Mouse (Mus musculus): ENCODE data around the gene Fam8a1. TPM values are rescaled to one million over a fixed set of nuclear protein-coding genes. Genes with fewer than 3 reads are reported as not detected.

Gene Fam8a1
- polyA plus RNA-seq, 1 experiment from 2014 or later, result 20.2 TPM

GRCm38 (mm10) chr13:46683370-46683769 is 14.0 kb downstream of the Fam8a1 start:
- 95% methylated on average over 1 of the region's 1 CpGs for WGBS
- H3K36me3 ChIP-seq (replicated peaks), result peaks cover 58% of the 10 kb centered on the region

GRCm38 (mm10) chr13:46690559-46691241 is 21.4 kb downstream of the Fam8a1 start:
- no peak overlapping the region for H3K9ac ChIP-seq
- no peak overlapping the region for H3K4me3 ChIP-seq (replicated peaks)
- WGBS, result 86% methylated on average over 4 of the region's 4 CpGs
- H3K27ac ChIP-seq, result no peak overlapping the region
- H3K9me3 ChIP-seq, result no peaks in the 10 kb centered on the region
- no peak for ATAC-seq (ENCODE audit: low FRiP score)
- H3K4me2 ChIP-seq, result no peak overlapping the region
- peaks cover 53% of the 10 kb centered on the region for H3K36me3 ChIP-seq (replicated peaks)
- no peaks in the 10 kb centered on the region for H3K27me3 ChIP-seq
- peaks cover 7% of the 10 kb centered on the region for H3K4me1 ChIP-seq

More at GRCm38 (mm10) chr13:46683370-46683769, 14.0 kb downstream of the Fam8a1 start:
- H3K9ac ChIP-seq, result no peak overlapping the region
- no peak overlapping the region for H3K27ac ChIP-seq
- no peaks in the 10 kb centered on the region for H3K4me1 ChIP-seq
- H3K4me2 ChIP-seq, result no peak overlapping the region
- no peak overlapping the region for H3K4me3 ChIP-seq (replicated peaks)
- no peaks in the 10 kb centered on the region for H3K27me3 ChIP-seq
- no peaks in the 10 kb centered on the region for H3K9me3 ChIP-seq
- ATAC-seq (ENCODE audit: low FRiP score), result no peak

- Histone ChIP-seq H3K9me3 (no peaks in the 10 kb centered on the region), H3K4me1 (peaks cover 7% of the 10 kb centered on the region), H3K36me3 (replicated peaks) (peaks cover 45% of the 10 kb centered on the region), H3K27me3 (no peaks in the 10 kb centered on the region), H3K27ac (no peak overlapping the region), H3K4me2 (no peak overlapping the region), H3K9ac (no peak overlapping the region), H3K4me3 (replicated peaks) (no peak overlapping the region)
- no peak for ATAC-seq (ENCODE audit: low FRiP score)
- WGBS, result 44% methylated on average over 1 of the region's 1 CpGs
Measured at GRCm38 (mm10) chr13:46695296-46695908, 26.1 kb downstream of the Fam8a1 start.

GRCm38 (mm10) chr13:46695932-46696331 is 26.6 kb downstream of the Fam8a1 start:
- Histone ChIP-seq H3K36me3 (replicated peaks) (peaks cover 40% of the 10 kb centered on the region), H3K27ac (no peak overlapping the region), H3K4me2 (no peak overlapping the region), H3K9me3 (no peaks in the 10 kb centered on the region), H3K27me3 (no peaks in the 10 kb centered on the region), H3K4me3 (replicated peaks) (no peak overlapping the region), H3K4me1 (peaks cover 7% of the 10 kb centered on the region), H3K9ac (no peak overlapping the region)
- no peak for ATAC-seq (ENCODE audit: low FRiP score)
- WGBS, result 93% methylated on average over 1 of the region's 1 CpGs

GRCm38 (mm10) chr13:46696788-46697187 is 27.5 kb downstream of the Fam8a1 start:
- Histone ChIP-seq H3K27ac (no peak overlapping the region), H3K4me1 (peaks cover 7% of the 10 kb centered on the region), H3K4me2 (no peak overlapping the region), H3K4me3 (replicated peaks) (no peak overlapping the region), H3K9ac (no peak overlapping the region), H3K27me3 (no peaks in the 10 kb centered on the region), H3K36me3 (replicated peaks) (peaks cover 36% of the 10 kb centered on the region), H3K9me3 (no peaks in the 10 kb centered on the region)
- WGBS, result 88% methylated on average over 2 of the region's 2 CpGs
- no peak for ATAC-seq (ENCODE audit: low FRiP score)

GRCm38 (mm10) chr13:46699372-46699771 is 30.1 kb downstream of the Fam8a1 start:
- H3K9ac ChIP-seq, result no peak overlapping the region
- H3K27ac ChIP-seq, result no peak overlapping the region
- H3K4me3 ChIP-seq (replicated peaks), result no peak overlapping the region
- H3K4me2 ChIP-seq, result no peak overlapping the region
- no peaks in the 10 kb centered on the region for H3K9me3 ChIP-seq
- H3K36me3 ChIP-seq (replicated peaks), result peaks cover 32% of the 10 kb centered on the region
- H3K4me1 ChIP-seq, result peaks cover 7% of the 10 kb centered on the region
- H3K27me3 ChIP-seq, result no peaks in the 10 kb centered on the region
- no peak for ATAC-seq (ENCODE audit: low FRiP score)
- WGBS, result 93% methylated on average over 1 of the region's 1 CpGs

GRCm38 (mm10) chr13:46701486-46701885 is 32.2 kb downstream of the Fam8a1 start:
- Histone ChIP-seq H3K9ac (no peak overlapping the region), H3K4me2 (no peak overlapping the region), H3K27me3 (no peaks in the 10 kb centered on the region), H3K4me1 (no peaks in the 10 kb centered on the region), H3K36me3 (replicated peaks) (peaks cover 29% of the 10 kb centered on the region), H3K27ac (no peak overlapping the region), H3K4me3 (replicated peaks) (no peak overlapping the region), H3K9me3 (no peaks in the 10 kb centered on the region)
- 86% methylated on average over 2 of the region's 2 CpGs for WGBS
- no peak for ATAC-seq (ENCODE audit: low FRiP score)

- Histone ChIP-seq H3K27ac (no peak overlapping the region), H3K4me2 (no peak overlapping the region), H3K4me1 (no peaks in the 10 kb centered on the region), H3K36me3 (replicated peaks) (peaks cover 34% of the 10 kb centered on the region), H3K9me3 (no peaks in the 10 kb centered on the region), H3K9ac (no peak overlapping the region), H3K4me3 (replicated peaks) (no peak overlapping the region), H3K27me3 (no peaks in the 10 kb centered on the region)
- no peak for ATAC-seq (ENCODE audit: low FRiP score)
- WGBS, result 83% methylated on average over 5 of the region's 5 CpGs
Measured at GRCm38 (mm10) chr13:46703138-46703537, 33.8 kb downstream of the Fam8a1 start.

- no peak overlapping the region for H3K4me2 ChIP-seq
- no peak overlapping the region for H3K4me3 ChIP-seq (replicated peaks)
- WGBS, result 86% methylated on average over 5 of the region's 5 CpGs
- no peaks in the 10 kb centered on the region for H3K4me1 ChIP-seq
- no peaks in the 10 kb centered on the region for H3K9me3 ChIP-seq
- no peak overlapping the region for H3K27ac ChIP-seq
- no peak for ATAC-seq (ENCODE audit: low FRiP score)
- H3K9ac ChIP-seq, result no peak overlapping the region
- no peaks in the 10 kb centered on the region for H3K27me3 ChIP-seq
- H3K36me3 ChIP-seq (replicated peaks), result peaks cover 52% of the 10 kb centered on the region
Measured at GRCm38 (mm10) chr13:46713486-46713885, 44.2 kb downstream of the Fam8a1 start.

- no peaks in the 10 kb centered on the region for H3K9me3 ChIP-seq
- H3K36me3 ChIP-seq (replicated peaks), result peaks cover 36% of the 10 kb centered on the region
- H3K4me3 ChIP-seq (replicated peaks), result no peak overlapping the region
- H3K9ac ChIP-seq, result no peak overlapping the region
- no peak overlapping the region for H3K27ac ChIP-seq
- H3K4me2 ChIP-seq, result no peak overlapping the region
- WGBS, result 71% methylated on average over 3 of the region's 3 CpGs
- peaks cover 4% of the 10 kb centered on the region; the same call in 1 of the 2 replicates for H3K4me1 ChIP-seq
- no peak for ATAC-seq (ENCODE audit: low FRiP score)
- no peaks in the 10 kb centered on the region for H3K27me3 ChIP-seq
Measured at GRCm38 (mm10) chr13:46715976-46716639, 46.8 kb downstream of the Fam8a1 start.

- no peak overlapping the region for H3K9ac ChIP-seq
- H3K4me2 ChIP-seq, result no peak overlapping the region
- no peaks in the 10 kb centered on the region for H3K27me3 ChIP-seq
- peaks cover 6% of the 10 kb centered on the region; the same call in 1 of the 2 replicates for H3K4me1 ChIP-seq
- no peak overlapping the region for H3K4me3 ChIP-seq (replicated peaks)
- ATAC-seq (ENCODE audit: low FRiP score), result no peak
- WGBS, result 77% methylated on average over 5 of the region's 5 CpGs
- H3K36me3 ChIP-seq (replicated peaks), result peaks cover 14% of the 10 kb centered on the region
- H3K9me3 ChIP-seq, result no peaks in the 10 kb centered on the region
- no peak overlapping the region for H3K27ac ChIP-seq
Measured at GRCm38 (mm10) chr13:46718893-46719400, 49.6 kb downstream of the Fam8a1 start.

- Histone ChIP-seq H3K27me3 (no peaks in the 10 kb centered on the region), H3K4me2 (no peak overlapping the region), H3K36me3 (replicated peaks) (peaks cover 8% of the 10 kb centered on the region), H3K4me1 (peaks cover 23% of the 10 kb centered on the region), H3K9ac (no peak overlapping the region), H3K27ac (no peak overlapping the region), H3K4me3 (replicated peaks) (no peak overlapping the region), H3K9me3 (no peaks in the 10 kb centered on the region)
- no peak for ATAC-seq (ENCODE audit: low FRiP score)
Measured at GRCm38 (mm10) chr13:46721009-46721408, 51.7 kb downstream of the Fam8a1 start.

Data from forebrain, embryonic 12.5 days (tissue).